Mouse (Mus musculus): Measurements from ENCODE around the gene Card14.
A peak's percentile ranks its signal among the peaks of the same experiment; 100 is the strongest.
"Not testable (repeated sequence)": the region's sequence is repeated elsewhere in the genome, so short reads cannot be mapped to it uniquely, and the experiment has no call there.

The Card14 gene

DNA sequence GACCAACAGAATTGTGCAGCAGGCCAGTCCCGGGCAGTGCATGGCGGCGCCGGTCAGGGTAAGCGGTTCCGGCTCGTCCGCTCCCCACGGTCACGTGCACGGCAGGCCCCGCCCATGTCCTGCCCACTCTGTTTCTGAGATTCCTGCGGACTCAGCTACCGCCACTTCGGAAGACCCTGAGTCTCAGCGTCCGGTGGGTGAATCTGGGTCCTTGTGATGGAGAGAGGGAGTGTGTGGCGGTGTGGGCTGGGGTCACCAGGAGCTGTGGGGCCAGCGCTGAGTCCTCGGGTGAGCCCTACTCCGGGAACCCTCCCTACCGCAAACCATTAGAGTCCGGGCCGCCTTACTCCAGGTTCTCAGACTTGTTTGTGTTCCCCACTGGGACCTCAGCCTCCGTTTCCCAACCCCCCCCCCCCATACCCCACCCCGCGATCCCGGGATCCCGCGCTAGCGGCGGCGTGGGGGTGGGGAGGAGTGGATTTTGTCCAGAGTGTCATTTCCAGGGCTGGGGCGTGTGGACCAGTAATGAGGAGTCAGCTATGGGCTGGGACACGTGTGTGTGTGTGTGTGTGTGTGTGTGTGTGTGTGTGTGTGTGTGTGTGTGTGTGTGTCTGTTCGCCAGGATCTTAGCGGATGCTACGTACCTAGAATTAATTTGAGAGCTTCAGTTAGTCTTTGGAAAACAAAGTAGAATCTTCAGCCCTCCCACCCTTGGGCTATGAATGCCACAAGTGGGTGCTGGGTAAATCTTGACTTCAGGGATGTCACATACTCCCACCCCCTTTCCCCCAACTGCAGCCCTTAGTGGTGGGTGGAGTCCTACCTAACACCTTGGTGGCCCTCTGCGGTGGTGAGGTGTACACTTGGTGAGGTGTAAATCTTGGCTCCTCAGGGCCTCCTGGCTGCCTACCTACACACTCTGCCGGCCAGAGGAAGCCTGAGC is 48.1 kb downstream of the Card14 start, which contains the start of the genes Sgsh and Slc26a11:
Sgsh (minus strand) TSS at position 94 of the 943 bp plus-strand sequence.
Slc26a11 (plus strand) TSS at position 115 of the 943 bp plus-strand sequence.
- peak; percentile 77 for DNase-seq (ENCODE audit: low read depth, low spot score)

DNA sequence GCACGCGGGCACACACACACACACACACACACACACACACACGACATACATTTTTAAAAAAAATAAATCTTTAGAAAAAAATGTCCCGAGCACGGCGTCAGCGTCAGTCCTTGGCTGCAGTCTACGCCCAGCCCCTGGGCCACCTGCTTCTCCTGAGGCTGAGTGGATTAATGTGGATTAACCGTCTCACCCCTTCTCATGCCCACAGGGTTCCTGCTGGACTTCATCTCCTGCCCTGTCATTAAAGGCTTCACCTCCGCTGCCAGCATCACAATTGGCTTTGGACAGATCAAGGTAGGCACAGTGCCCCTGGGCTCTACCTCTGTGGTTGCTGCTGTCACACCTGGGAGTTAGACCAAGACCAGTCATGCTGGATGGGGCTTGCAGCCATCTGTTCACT is 51.5 kb downstream of the Card14 start:
- DNase-seq (ENCODE audit: low read depth, low spot score), result no peak

DNA sequence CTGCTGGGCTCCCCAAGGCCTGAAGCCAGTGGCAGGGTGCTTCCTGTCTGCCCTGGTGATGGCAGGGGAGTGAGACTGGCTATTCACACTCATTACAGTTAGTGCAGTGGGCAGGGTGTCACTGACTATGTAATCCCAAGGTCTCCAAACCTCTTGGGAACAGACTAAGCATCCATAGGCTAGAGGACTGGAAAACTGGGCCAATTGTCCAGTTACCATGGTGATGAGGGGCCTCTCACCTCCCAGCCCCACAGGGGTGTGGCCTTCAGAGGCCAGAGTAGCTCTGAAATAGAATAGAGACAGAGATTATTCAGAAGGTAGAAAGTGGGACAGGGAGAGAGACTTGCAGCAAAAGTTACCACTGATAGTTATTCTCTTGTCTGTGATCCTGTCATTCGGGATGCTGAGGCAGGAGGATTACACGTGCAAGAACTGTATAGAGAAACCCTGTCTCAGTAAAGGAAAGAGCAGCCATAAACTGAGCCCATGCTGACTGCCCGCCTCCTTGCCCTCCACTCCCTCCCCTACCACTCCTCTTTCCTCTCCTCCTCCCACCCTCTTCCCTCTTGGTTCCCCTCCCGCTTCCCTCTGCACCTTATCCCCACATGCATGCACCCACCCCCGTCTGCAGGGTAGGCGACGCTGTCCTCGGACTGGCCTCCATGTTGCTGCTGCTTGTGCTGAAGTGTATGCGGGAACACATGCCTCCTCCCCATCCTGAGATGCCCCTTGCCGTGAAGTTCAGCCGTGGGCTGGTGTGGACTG is 55.4 kb downstream of the Card14 start:
- no peak for DNase-seq (ENCODE audit: low read depth, low spot score)

GRCm38 (mm10) chr11:119363534-119364145 is 56.1 kb downstream of the Card14 start:
- peak; percentile 88 for DNase-seq (ENCODE audit: low read depth, low spot score)

GRCm38 (mm10) chr11:119375425-119375824 is 67.9 kb downstream of the Card14 start:
- DNase-seq (ENCODE audit: low read depth, low spot score), result no peak

GRCm38 (mm10) chr11:119377326-119377725 is 69.8 kb downstream of the Card14 start:
- DNase-seq (ENCODE audit: low read depth, low spot score), result no peak

GRCm38 (mm10) chr11:119378551-119378950 is 71.0 kb downstream of the Card14 start:
- DNase-seq (ENCODE audit: low read depth, low spot score), result no peak

DNA sequence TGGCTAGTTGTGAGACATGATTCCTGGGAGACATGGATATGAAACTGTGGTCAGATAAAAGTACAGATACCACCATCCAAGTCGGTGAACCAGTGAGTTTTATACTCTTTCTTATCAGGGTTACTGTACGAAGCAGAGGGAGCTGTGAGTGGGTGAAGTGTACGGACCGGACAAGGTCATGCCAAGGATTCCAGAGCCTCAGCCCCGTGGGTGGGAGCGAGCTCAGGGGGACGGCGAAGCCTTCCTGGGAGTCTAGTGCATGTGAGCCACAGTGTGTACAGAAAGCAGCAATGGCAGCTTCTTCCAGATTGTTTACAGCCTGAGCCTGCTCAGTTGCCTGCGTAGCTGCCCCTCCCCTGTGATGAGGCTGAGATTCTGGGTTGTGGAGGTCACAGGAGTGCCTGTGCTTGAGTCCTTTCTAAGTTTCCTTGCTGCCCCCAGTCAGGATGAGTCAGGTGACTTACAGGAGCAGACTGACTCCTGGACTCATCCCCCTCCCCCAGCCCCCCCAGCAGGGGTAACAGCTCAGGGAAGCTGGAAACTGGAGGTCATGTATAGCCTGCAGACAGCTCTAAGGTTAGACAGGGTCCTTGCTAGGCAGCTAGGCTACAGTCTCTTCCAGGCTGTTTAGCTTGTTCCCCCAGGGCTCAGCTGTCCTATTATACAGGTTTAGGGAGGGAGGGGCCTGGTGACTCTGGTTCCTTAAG is 74.2 kb downstream of the Card14 start:
- DNase-seq (ENCODE audit: low read depth, low spot score), result no peak

DNA sequence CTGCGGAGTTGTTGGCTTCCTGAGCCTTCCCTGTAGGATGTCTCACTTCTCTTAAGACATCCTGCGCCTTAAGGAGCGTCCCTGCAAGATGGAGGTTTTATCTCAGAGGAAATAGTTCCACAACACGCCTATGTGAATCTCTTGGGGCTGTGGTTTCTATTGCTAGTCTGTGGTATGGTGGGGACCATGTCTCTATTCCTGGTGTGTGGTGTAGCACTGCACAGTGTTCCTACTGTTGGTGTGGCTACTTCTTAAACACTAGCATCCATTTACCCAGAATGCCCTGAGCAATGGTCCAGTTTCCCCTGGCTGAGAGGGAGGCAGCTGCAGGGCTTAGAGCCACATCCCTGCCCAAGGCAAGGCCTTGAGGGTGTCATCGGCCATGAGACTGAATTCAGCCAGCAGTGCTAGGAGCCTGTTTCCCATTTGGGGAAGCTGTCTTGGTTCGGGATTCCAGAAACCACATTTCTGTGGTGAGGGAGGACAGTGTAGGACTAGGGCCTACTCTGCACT is 74.8 kb downstream of the Card14 start:
- DNase-seq (ENCODE audit: low read depth, low spot score), result no peak

- DNase-seq (ENCODE audit: low read depth, low spot score), result peak; percentile 69
Measured at GRCm38 (mm10) chr11:119384904-119385303, 77.3 kb downstream of the Card14 start.

DNA sequence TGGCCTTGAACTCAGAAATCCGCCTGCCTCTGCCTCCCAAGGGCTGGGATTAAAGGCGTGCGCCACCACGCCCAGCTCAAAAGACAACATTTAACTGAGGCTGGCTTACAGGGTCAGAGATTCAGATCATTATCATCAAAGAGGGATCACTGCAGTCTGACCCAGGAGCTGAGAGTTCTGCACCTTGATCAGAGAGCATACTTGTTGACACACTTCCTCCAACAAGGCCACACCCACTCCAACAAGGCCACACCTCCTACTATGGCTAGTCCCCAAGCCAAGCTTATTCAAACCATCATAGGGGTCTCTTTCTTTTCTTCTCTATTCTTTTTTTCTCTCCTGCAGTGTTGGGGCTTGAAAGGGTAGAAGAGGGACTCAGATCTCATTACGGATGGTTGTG is 78.7 kb downstream of the Card14 start:
- peak; percentile 44 for DNase-seq (ENCODE audit: low read depth, low spot score)

DNA sequence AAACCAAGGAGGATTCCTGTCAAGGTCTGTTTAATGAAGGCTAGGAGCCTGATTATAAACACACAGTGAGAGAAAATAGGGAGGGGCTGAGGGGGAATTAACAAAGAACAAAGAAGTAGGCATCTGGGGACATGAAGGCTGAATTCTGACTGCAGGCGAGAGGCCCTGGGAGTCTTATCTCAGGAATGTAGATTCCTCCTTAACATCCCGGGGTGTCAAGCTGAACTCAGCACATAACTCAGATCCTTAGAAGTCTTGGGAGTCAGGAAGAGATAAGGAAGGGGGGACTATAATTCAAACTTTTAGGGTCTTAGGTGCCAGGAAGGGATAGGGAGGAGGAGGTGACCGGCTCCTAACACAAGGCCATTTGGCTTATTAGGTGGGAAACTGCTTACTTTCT is 79.7 kb downstream of the Card14 start:
- DNase-seq (ENCODE audit: low read depth, low spot score), result not testable (repeated sequence)

GRCm38 (mm10) chr11:119389851-119390270 is 82.3 kb downstream of the Card14 start:
- peak; percentile 52 for DNase-seq (ENCODE audit: low read depth, low spot score)

- peak; percentile 69 for DNase-seq (ENCODE audit: low read depth, low spot score)
Measured at GRCm38 (mm10) chr11:119390271-119391231, 83.0 kb downstream of the Card14 start.

DNA sequence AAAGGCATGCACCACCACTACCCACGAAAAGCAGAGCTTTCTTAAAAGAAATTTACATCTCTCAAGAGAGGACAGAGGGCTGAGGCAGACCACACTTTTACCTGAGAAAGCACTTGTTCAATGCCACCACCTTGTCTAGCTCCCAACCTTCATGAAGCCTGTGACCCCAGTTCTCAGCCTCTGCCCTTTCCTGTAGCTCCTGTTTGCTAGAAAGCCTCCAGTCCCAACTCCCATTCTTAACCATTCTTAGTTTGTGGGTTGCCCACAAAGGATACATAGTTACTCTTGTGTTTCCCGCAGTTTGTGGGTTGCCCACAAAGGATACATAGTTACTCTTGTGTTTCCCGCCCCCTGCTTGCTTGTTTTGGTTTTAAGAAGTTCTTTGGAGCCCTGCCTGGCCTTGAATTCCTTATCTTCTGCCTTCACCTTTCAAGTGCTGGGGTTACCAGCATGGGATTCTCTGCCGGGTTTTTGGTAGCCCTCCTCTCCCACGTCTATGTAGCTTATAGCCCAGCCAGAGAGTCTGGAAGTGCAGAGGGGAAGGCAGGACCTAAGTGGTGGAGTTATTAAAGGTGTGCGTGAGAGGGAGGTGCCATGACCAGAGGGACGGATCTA is 83.9 kb downstream of the Card14 start:
- peak; percentile 33 for DNase-seq (ENCODE audit: low read depth, low spot score)

DNA sequence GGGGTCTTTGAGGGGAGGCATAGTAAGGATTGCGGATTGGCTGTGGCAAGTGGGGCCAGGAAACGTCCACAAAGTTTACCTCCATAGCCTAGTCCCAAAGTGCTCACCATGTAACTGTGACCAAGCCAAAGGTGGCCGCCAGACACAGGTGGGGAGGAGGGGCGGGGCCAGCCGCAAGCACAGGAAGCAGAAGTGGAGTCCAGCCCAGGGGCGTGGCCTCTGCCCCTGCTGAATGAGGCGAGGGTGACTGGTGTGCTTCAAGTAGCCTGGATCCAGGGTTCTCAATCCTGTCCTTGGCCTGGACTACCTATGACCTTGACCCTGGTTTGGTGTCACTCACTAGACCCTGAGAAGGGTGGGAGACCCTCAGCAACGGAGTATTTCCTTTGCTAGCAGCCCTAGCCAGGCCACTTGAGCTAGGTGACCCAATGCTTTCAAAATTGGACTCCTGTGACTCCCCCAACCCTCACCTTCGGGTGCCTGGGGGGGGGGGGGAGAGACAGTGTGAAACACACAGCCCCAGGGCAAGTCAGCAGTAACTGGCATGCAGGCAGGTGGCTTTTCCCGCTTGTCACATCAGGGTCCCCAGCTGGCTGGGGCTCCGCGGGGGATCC is 84.5 kb downstream of the Card14 start:
- DNase-seq (ENCODE audit: low read depth, low spot score), result peak; percentile 84

DNA sequence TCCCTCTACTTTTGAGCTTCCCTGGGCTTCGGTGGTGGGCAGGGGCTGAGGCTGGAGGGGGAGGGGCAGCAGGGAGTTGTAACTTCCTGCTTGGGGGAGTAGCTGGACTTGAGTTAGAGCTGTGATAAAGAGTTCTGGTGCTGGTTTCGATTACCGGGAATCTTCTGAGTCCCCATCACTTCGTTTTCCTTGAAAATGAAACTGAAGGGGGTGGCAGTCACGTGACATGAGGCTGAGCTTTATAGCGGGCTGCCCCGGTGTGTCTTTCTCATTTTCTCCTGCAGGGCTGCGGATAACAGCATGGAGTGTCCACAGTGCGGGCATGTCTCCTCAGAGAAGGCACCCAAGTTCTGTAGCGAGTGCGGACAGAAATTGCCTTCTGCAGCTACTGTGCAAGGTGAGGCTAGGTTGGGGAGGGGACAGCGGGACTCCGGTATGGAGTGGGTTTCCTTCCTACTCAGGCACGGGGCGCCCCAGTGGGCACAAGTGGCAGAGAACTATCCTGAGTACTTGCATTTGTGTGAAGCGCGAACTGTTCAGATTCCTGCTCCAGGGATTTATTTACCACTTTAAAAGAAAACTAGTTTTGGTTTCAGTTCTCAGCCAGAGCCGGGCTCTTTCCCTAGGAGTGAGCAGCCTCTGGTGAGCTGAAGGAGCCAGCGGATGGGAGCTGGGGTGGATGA is 85.4 kb downstream of the Card14 start, which contains the start of gene Rnf213:
Rnf213 (plus strand) TSS at position 301 of the 683 bp plus-strand sequence.
- peak; percentile 84 for DNase-seq (ENCODE audit: low read depth, low spot score)

GRCm38 (mm10) chr11:119393483-119393804 is 85.9 kb downstream of the Card14 start:
- DNase-seq (ENCODE audit: low read depth, low spot score), result no peak
